Mouse (Mus musculus) hindbrain, embryonic 11.5 days (tissue): ENCODE results near the gene Reep3. TPM values are rescaled to one million over a fixed set of nuclear protein-coding genes. Genes with fewer than 3 reads are reported as not detected.

Source experiments
- ATAC-seq: fragments of 200-750 bp; cut with Nextera tagmentation; 2 replicates; pipeline ENCODE4 v1.8.0; 2017; ENCODE audit warnings: mild to moderate bottlenecking, moderate TSS enrichment, moderate library complexity; ENCODE audit not compliant: low FRiP score
- DNase-seq: peaks from one replicate; pipeline ENCODE4 v3.0.0-alpha.2; 2015; ENCODE audit warnings: low spot score
- H3K27ac ChIP-seq: fragments of 300-500 bp; sonication (generic); 2 replicates; pipeline ENCODE4 v1.5.1; 2014; ENCODE audit warnings: mild to moderate bottlenecking, low read depth, low read length
- H3K27me3 ChIP-seq: fragments of 300-500 bp; sonication (generic); 2 replicates; pipeline ENCODE4 v1.6.1; 2014; ENCODE audit warnings: mild to moderate bottlenecking, low read length, moderate library complexity, mixed read lengths; ENCODE audit not compliant: control insufficient read depth, insufficient read depth
- H3K36me3 ChIP-seq: fragments of 300-500 bp; sonication (generic); 2 replicates; pipeline ENCODE4 v1.6.1; 2014; ENCODE audit warnings: mild to moderate bottlenecking, low read length, moderate library complexity, mixed read lengths; ENCODE audit not compliant: control insufficient read depth, insufficient read depth
- H3K4me1 ChIP-seq: fragments of 300-500 bp; sonication (generic); replicated peaks from 2 replicates; pipeline ENCODE4 v1.6.1; 2014; ENCODE audit warnings: low read length, mixed read lengths; ENCODE audit not compliant: control insufficient read depth, insufficient read depth
- H3K4me2 ChIP-seq: fragments of 300-500 bp; sonication (generic); replicated peaks from 2 replicates; pipeline ENCODE4 v1.6.1; 2014; ENCODE audit warnings: mild to moderate bottlenecking, low read depth, low read length
- H3K4me3 ChIP-seq: fragments of 300-500 bp; sonication (generic); 2 replicates; pipeline ENCODE4 v1.5.1; 2014; ENCODE audit warnings: low read depth, low read length
- H3K9ac ChIP-seq: fragments of 300-500 bp; sonication (generic); 2 replicates; pipeline ENCODE4 v1.6.1; 2014; ENCODE audit warnings: low read depth, low read length
- H3K9me3 ChIP-seq: fragments of 300-500 bp; sonication (generic); 2 replicates; pipeline ENCODE4 v1.6.1; 2016; ENCODE audit warnings: low read length; ENCODE audit not compliant: control insufficient read depth
- WGBS: fragments of 180-500 bp; shearing (Covaris S2); extraction: QIAGEN DNeasy Blood & Tissue Kit; methylation state at CpG from one replicate; pipeline ENCODE4 v1.1.7; 2014; 5-methylcytosine and 5-hydroxymethylcytosine counted together
- polyA plus RNA-seq: library from polyadenylated mRNA; unstranded; fragments of >200 nt; fragmentation: Nextera tagmentation; extraction: Ambion mirVana; gene quantifications from 2 replicates; pipeline ENCODE4 v1.2.1, GENCODE M21; 2014

The Reep3 gene
- polyA plus RNA-seq, 1 experiment from 2014 or later: 53.8 TPM

DNA sequence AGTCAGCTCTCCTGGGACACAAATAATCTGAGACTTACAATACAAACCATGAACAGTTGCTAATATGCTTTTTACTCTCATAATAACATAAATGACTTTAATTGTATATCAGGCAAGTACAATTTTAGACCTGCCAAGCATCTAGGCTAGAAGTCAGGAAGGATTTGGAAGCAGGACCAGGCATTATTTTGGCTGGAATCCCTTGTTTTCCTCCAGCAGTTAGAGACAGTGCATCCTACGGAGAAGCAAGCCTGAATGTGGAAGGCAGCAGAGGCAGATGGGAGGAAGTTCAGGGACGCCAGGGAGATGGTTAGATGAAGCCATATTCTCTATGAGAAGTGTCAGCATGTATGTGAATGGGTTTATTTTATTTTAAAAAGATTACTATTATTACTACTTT is 79.4 kb downstream of the Reep3 start:
- H3K4me2 ChIP-seq: no peak overlapping the region
- no peak for DNase-seq
- 79% methylated on average over 2 of the region's 2 CpGs for WGBS
- H3K9ac ChIP-seq: no peak overlapping the region
- no peak overlapping the region for H3K4me3 ChIP-seq
- no peaks in the 10 kb centered on the region for H3K9me3 ChIP-seq
- no peaks in the 10 kb centered on the region for H3K4me1 ChIP-seq
- H3K36me3 ChIP-seq: no peaks in the 10 kb centered on the region
- ATAC-seq: no peak
- H3K27me3 ChIP-seq: no peaks in the 10 kb centered on the region
- H3K27ac ChIP-seq: no peak overlapping the region

DNA sequence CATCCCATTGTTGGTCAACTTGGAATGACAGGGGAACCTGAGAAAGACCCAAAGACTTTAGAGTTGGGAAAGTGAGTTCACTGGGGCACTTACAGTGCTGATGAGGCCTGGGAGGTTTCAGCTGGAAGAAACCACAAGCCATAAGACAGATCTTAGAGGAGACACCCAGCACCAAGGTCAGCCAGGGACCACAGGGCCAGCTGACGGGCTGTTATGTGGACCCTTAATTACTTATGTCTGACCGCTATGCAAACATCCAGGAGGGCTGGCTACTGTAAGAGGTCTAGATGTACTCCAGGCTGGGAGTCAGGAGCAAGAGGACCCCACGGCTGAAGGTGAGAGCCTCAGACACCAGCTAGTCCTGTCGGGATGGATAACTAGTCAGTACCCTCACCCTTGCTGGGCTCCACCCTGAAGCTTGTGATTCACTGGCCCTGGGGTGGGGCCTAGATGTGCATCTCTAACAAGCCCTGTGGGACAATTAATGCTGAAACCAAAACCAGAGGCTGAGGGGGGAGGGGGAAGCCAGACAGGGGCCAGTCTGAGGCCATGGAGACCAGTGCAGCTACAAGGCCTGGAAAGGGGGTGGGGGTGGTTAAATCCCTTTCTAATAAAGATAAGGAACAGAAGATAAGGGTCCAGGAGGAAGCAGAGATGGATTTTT is 80.0 kb downstream of the Reep3 start:
- H3K9me3 ChIP-seq: no peaks in the 10 kb centered on the region
- ATAC-seq: 0 out of 2 replicates have a peak, but pooled peaks have one; percentile 14
- H3K4me2 ChIP-seq: no peak overlapping the region
- no peaks in the 10 kb centered on the region for H3K27me3 ChIP-seq
- no peaks in the 10 kb centered on the region for H3K4me1 ChIP-seq
- H3K36me3 ChIP-seq: no peaks in the 10 kb centered on the region
- 82% methylated on average over 4 of the region's 4 CpGs for WGBS
- H3K27ac ChIP-seq: no peak overlapping the region
- DNase-seq: no peak
- no peak overlapping the region for H3K4me3 ChIP-seq
- H3K9ac ChIP-seq: no peak overlapping the region

DNA sequence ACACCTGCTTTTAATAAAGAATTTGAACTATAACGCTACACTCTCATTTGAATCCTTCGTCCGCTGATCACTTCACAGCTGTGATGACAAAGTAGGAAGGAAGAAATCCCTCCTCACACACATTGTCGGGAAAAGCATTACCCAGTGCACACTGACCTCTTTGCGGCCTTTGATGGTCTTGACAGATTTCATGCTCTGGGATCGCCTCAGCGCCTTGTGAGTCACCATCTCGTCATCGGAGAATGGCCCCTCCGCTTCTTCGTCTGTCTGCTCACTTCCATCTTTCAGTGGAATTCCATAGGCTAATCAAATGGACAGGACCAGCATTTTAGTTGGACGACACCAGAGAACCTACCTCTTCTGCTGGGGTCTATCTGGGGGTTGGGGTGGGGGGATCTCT is 82.0 kb downstream of the Reep3 start:
- Histone ChIP-seq H3K9ac (no peak overlapping the region), H3K27me3 (no peaks in the 10 kb centered on the region), H3K4me1 (no peaks in the 10 kb centered on the region), H3K27ac (no peak overlapping the region), H3K36me3 (no peaks in the 10 kb centered on the region), H3K4me2 (no peak overlapping the region), H3K4me3 (no peak overlapping the region), H3K9me3 (no peaks in the 10 kb centered on the region)
- no peak for DNase-seq
- 80% methylated on average over 12 of the region's 12 CpGs for WGBS
- ATAC-seq: no peak

DNA sequence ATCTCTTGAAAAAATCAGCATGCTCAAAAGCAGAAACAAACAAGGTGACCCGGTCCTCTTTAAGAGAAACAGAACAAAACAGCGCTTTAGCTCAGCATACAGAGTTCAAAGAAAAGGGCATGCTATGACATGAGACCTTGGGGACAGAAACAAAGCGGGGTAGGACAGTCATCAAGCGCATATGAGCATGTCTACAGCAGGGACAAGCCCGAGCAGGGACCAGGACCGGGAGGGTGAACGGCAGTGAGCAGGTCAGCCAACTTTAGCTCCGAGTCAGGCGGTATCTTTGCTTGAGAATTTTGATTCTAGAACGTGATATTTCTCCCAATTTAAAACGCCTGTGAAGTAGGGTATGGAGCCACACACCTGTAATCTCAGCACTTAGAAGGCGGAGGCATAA is 86.2 kb downstream of the Reep3 start:
- no peak overlapping the region for H3K27ac ChIP-seq
- no peak overlapping the region for H3K9ac ChIP-seq
- no peaks in the 10 kb centered on the region for H3K4me1 ChIP-seq
- no peaks in the 10 kb centered on the region for H3K27me3 ChIP-seq
- DNase-seq: no peak
- no peaks in the 10 kb centered on the region for H3K9me3 ChIP-seq
- H3K36me3 ChIP-seq: no peaks in the 10 kb centered on the region
- WGBS: 89% methylated on average over 12 of the region's 12 CpGs
- H3K4me3 ChIP-seq: no peak overlapping the region
- no peak for ATAC-seq
- no peak overlapping the region for H3K4me2 ChIP-seq

DNA sequence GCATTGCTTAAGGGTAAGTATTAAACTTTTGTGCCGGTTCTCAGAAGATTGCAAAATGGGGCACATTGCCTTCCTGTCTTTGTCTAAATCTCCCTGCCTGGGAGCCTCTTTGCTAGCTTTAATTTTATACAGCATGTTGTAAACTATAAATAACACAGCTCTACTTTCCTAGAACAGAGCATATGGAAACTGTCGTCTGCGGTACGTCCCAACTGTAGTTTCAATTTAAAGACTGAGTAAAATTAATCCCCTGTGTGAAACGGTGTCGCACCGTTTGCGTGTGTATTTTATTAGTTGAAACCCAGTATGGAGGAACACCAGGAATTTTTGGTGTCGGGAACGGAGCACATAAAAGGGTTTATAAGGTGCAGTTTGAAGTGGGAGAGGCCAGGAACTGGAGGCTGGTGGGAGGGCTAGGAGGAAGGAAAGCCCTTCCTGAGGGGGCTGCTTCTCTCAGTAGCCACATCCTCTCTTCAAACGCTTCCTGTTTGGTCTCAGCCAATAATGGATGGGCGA is 92.2 kb downstream of the Reep3 start:
- ATAC-seq (no peak), DNase-seq (peak; percentile 49)
- peaks cover 13% of the 10 kb centered on the region for H3K4me1 ChIP-seq
- no peaks in the 10 kb centered on the region for H3K36me3 ChIP-seq
- no peaks in the 10 kb centered on the region for H3K9me3 ChIP-seq
- peak overlapping the region; percentile 10 for H3K27ac ChIP-seq
- WGBS: 3% methylated on average over 12 of the region's 12 CpGs
- H3K9ac ChIP-seq: 0 out of 2 replicates have a peak overlapping the region, but pooled peaks have one; percentile 20
- no peaks in the 10 kb centered on the region for H3K27me3 ChIP-seq
- H3K4me2 ChIP-seq: peak overlapping the region; percentile 58
- peak overlapping the region; percentile 6; the same call in 1 of the 2 replicates for H3K4me3 ChIP-seq

DNA sequence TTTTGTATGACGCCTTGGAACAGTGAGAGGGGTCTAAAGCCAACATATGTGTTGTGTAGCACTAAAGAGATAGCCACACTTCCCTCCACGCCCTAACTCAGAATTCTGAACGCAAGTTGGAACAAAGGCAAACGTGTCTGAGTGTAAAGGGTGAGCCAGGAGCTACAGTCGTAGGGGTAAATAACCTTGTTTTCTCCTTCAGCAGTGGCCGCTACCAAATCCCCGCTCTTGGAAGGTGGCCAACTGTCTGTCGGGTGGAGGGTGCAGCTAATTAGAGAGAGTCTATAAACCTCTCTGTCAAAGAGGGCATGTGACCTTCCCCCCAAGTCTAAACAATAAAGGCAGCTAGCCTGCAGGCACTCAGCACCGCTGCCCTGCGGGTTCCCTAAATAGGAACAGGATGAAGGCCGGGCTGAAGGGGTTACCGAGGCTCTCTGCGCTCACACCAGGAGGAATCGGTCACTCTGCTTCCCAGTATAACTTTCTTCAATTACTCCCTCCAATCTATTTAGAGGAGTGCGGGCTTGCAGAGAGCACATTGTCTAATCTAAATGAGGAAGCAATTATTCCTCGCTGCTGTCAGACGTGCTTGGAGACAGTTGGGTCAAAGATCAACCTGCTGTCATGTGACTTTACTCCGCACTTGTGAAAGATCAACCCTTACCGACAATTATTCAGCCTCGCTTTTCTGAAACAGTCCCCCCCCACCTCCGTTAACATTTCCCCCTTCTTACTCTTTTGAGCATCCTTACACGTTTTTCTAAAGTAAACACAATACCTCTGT is 92.8 kb downstream of the Reep3 start:
- H3K9me3 ChIP-seq: no peaks in the 10 kb centered on the region
- ATAC-seq (peak; percentile 75), DNase-seq (peak; percentile 78)
- no peaks in the 10 kb centered on the region for H3K27me3 ChIP-seq
- H3K4me1 ChIP-seq: peaks cover 13% of the 10 kb centered on the region
- H3K27ac ChIP-seq: peak overlapping the region; percentile 78
- no peaks in the 10 kb centered on the region for H3K36me3 ChIP-seq
- WGBS: under 1% methylated on average over 22 of the region's 22 CpGs
- H3K4me2 ChIP-seq: peak overlapping the region; percentile 58
- peak overlapping the region; percentile 24; the same call in 1 of the 2 replicates for H3K9ac ChIP-seq
- peak overlapping the region; percentile 6; the same call in 1 of the 2 replicates for H3K4me3 ChIP-seq

DNA sequence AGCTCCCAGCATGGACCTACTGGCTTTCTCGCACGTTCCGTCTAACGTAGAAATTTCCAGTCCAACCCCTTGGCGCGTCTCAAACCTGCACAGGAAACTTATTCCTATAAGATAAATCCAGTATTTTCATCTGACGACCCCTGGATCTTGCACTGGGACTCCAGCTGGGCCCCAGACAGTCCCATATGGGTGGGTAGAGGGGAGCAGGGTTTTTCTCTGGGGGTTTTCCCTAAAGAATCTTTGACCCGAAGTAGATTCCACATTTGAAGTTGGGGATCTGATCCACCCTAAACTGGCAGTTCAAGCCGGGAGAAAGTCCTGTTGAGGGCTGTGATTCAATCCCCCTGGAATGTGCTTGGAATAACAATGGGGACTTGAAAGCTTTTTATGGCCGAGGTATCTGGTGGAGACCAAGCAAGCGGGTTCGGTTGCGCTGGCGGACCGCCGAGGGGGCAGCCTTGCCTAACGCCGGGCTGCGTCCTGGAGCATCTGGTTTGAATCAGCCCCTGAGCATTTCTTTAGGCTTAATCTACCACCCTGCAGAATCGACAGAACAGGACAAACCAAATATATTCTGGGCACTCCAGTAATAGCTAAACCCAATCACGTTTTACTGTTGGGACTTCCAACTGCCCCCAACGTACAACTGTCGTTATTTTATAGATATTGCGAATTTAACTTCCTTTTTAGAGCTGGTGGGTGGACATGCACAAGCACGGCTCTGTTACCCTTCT is 93.6 kb downstream of the Reep3 start:
- WGBS: under 1% methylated on average over 25 of the region's 25 CpGs
- Histone ChIP-seq H3K4me2 (peak overlapping the region; percentile 58), H3K36me3 (no peaks in the 10 kb centered on the region), H3K4me3 (peak overlapping the region; percentile 24; the same call in 1 of the 2 replicates), H3K4me1 (peaks cover 13% of the 10 kb centered on the region), H3K9ac (peak overlapping the region; percentile 38; the same call in 1 of the 2 replicates), H3K9me3 (no peaks in the 10 kb centered on the region), H3K27ac (peak overlapping the region; percentile 78), H3K27me3 (no peaks in the 10 kb centered on the region)
- ATAC-seq (peak; percentile 79), DNase-seq (peak; percentile 77)

DNA sequence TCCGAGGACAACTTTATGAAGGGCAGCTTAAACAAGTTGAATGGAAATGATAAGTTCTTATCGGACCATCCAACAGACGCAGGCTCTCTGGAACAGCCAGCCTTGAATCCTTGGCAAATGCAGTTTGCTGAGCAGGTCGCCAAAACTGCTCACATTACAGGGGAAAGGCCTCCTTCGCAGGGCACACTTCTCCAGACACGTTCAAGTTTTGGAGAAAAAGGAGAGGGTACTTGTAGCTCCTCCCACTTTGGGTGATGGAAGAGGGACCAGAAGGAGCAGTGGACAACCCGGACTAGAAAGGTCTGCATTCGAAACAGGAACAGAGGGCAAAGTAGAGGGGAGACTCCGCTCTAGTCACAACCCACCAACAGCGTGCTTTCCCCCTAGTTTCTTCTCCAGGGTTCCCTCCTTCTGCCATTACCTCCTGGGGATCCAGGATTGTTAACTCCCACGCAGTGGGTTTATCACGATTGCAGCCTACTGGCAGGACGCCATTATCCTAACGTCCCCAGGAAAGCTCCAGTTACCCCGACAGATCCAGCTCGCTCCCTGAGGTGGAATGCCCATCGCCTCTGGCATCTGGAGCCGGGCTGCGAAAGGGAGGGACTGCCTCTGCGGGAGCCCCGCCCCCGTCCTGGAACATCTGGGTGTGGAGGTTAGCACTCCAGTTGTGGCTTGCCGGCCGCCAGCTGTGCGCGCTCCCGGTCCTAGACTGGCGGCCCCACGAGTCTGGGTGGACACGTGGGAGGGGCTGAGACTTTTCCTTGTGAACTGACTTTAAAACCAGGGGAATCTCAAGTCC is 94.3 kb downstream of the Reep3 start:
- ATAC-seq (peak; percentile 49), DNase-seq (peak; percentile 78)
- 12% methylated on average over 30 of the region's 30 CpGs for WGBS
- no peaks in the 10 kb centered on the region for H3K36me3 ChIP-seq
- H3K4me2 ChIP-seq: peak overlapping the region; percentile 58
- no peaks in the 10 kb centered on the region for H3K9me3 ChIP-seq
- peaks cover 13% of the 10 kb centered on the region for H3K4me1 ChIP-seq
- peak overlapping the region; percentile 38; the same call in 1 of the 2 replicates for H3K9ac ChIP-seq
- H3K27me3 ChIP-seq: no peaks in the 10 kb centered on the region
- H3K27ac ChIP-seq: peak overlapping the region; percentile 78
- peak overlapping the region; percentile 24; the same call in 1 of the 2 replicates for H3K4me3 ChIP-seq
